Mouse (Mus musculus) kidney, adult 2 months (tissue): ENCODE results near the gene Rapgef3.

Experiments used
- CTCF ChIP-seq: fragments of 200-500 bp; conservative IDR thresholded peaks from 2 replicates; pipeline ENCODE4 v1.5.1; 2011; ENCODE audit warnings: low read depth, mild to moderate bottlenecking, control low read depth, low read length, moderate library complexity, mixed read lengths; ENCODE audit not compliant: insufficient read depth, insufficient read length
- POLR2A ChIP-seq: fragments of 200-500 bp; IDR thresholded peaks from one replicate; pipeline ENCODE4 v1.6.1; 2011; ENCODE audit warnings: low read depth, low read length, control low read depth

DNA sequence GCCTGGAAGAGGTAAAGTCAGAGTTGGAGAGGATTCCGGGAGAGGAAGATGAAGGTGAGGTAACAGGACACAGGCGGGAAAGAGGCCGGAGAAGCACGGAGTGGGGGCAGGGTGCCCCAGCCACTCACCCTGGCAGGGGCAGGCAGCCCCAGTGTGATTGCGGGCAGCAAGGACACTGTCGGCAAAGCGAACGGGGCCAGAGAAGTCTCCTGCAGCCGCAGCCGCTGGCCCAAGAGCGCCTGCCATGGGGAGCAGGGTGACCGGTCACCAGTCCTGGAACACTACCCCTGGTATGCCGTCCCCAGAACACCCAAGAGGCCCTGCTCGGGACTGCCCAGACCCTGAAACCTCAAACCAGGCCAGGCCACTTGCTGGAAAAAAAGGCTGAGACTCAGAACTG lies 40.8 kb upstream of the Rapgef3 start:
- TF ChIP-seq CTCF (no peak), POLR2A (no peak)
